Comparison of ENCODE assay signal across 13 mouse cellular contexts in the genomic region with DNA sequence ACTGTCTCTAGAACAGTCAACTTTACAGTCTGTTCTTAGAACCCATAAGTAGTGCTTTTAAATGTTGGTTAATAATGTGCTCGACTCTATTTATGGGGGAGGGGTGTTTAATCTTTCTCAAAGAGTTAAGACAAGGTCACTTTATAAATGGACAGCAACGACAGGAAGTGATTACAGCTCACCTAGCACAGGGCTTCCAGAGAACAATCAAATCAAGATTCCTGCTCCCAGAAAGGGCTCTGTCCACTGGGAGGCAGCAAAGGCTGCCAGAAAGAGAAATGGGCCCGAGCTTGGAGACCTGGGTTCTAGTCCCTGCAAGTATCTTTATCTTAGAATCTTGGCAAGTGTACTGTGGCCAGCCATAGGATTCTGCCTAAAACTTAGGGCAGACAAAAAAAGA. TPM values are rescaled to one million over a fixed set of nuclear protein-coding genes. Genes with fewer than 3 reads are reported as not detected.
A peak's percentile ranks its signal among the peaks of the same experiment; 100 is the strongest.
DNase-seq lines count a peak whose midpoint lies in the region; ATAC-seq and TF ChIP-seq lines count a peak whose summit lies in the region.
"Had no signal": no experiment of that assay in that cellular context is flagged by ENCODE, and none has a peak within 500 bp of the region (broad histone marks: within the 10 kb centered on the region; RNA-seq: fewer than 3 reads in every experiment).

No protein-coding gene starts in this region.

- no peak overlapping the region for H3K9ac ChIP-seq in forebrain, embryonic 15.5 days (replicated peaks)
- H3K9ac ChIP-seq in forebrain, embryonic 12.5 days = no peak overlapping the region
- H3K9ac ChIP-seq in kidney, postnatal 0 days (ENCODE audit: low read depth, low read length) = no peak overlapping the region
- H3K9ac ChIP-seq: neural tube, embryonic 15.5 days had no signal

- no peaks in the 10 kb centered on the region for H3K9me3 ChIP-seq in forebrain, embryonic 15.5 days
- H3K9me3 ChIP-seq in forebrain, embryonic 12.5 days = no peaks in the 10 kb centered on the region
- no peaks in the 10 kb centered on the region for H3K9me3 ChIP-seq in kidney, postnatal 0 days (replicated peaks; ENCODE audit: low read length)
- H3K9me3 ChIP-seq: neural tube, embryonic 15.5 days had no signal

- peak overlapping the region; percentile 41; the same call in 1 of the 2 replicates for H3K27ac ChIP-seq in forebrain, embryonic 15.5 days (replicated peaks)
- no peak overlapping the region for H3K27ac ChIP-seq in forebrain, embryonic 12.5 days
- H3K27ac ChIP-seq in layer of hippocampus, adult 2 months = 0 out of 2 replicates have a peak overlapping the region, but pooled peaks have one; percentile 64
- no peak overlapping the region for H3K27ac ChIP-seq in kidney, postnatal 0 days
- H3K27ac ChIP-seq: neural tube, embryonic 15.5 days had no signal

- no peaks in the 10 kb centered on the region for H3K36me3 ChIP-seq in forebrain, embryonic 15.5 days
- H3K36me3 ChIP-seq in forebrain, embryonic 12.5 days (replicated peaks) = peaks cover 15% of the 10 kb centered on the region; the same call in 1 of the 2 replicates
- H3K36me3 ChIP-seq in kidney, postnatal 0 days (ENCODE audit: insufficient read depth, low read length) = no peaks in the 10 kb centered on the region
- H3K36me3 ChIP-seq: neural tube, embryonic 15.5 days had no signal

- H3K4me2 ChIP-seq in forebrain, embryonic 15.5 days (replicated peaks) = no peak overlapping the region
- H3K4me2 ChIP-seq in forebrain, embryonic 12.5 days = no peak overlapping the region
- H3K4me2 ChIP-seq in kidney, postnatal 0 days (ENCODE audit: low read length) = no peak overlapping the region
- H3K4me2 ChIP-seq: neural tube, embryonic 15.5 days had no signal

- ATAC-seq in forebrain, embryonic 15.5 days (replicated peaks) = no peak
- no peak for ATAC-seq in forebrain, embryonic 12.5 days (ENCODE audit: low FRiP score)
- ATAC-seq in kidney, postnatal 0 days (replicated peaks; ENCODE audit: low FRiP score, low read depth) = no peak
- ATAC-seq: intestine, embryonic 16.5 days had no signal

- TF ChIP-seq CTCF in layer of hippocampus, adult 2 months (conservative IDR thresholded peaks at IDR 0.05) = peak; percentile 74
- TF ChIP-seq CTCF in kidney, postnatal 0 days (IDR thresholded peaks at IDR 0.05; ENCODE audit: low read depth) = peak; percentile 68

- peaks cover 68% of the 10 kb centered on the region for H3K4me1 ChIP-seq in forebrain, embryonic 15.5 days
- peaks cover 51% of the 10 kb centered on the region for H3K4me1 ChIP-seq in forebrain, embryonic 12.5 days
- H3K4me1 ChIP-seq in kidney, postnatal 0 days (replicated peaks; ENCODE audit: insufficient read depth, low read length) = peaks cover 17% of the 10 kb centered on the region

- WGBS in forebrain, embryonic 15.5 days = 58% methylated on average over 3 of the region's 3 CpGs
- 67% methylated on average over 3 of the region's 3 CpGs for WGBS in forebrain, embryonic 12.5 days
- WGBS in kidney, postnatal 0 days = 19% methylated on average over 3 of the region's 3 CpGs

- DNase-seq in layer of hippocampus, adult 2 months (ENCODE audit: low spot score in 2 of 2) = no peak
- DNase-seq in layer of hippocampus, postnatal 36 days = no peak
- DNase-seq in ES-CJ7 (ENCODE audit: low read depth, low spot score) = peak; percentile 61
- DNase-seq in kidney, postnatal 0 days (ENCODE audit: low spot score) = no peak
- DNase-seq in thymus, postnatal 10 days (ENCODE audit: low spot score in 2 of 2) = no peak
- no peak for DNase-seq in yolk sac, embryonic 10.5 days (ENCODE audit: low spot score)
- DNase-seq: gastrocnemius, postnatal 10 days; midbrain, embryonic 14.5 days; right cerebral cortex, postnatal 25 days had no signal

- no peak overlapping the region for H3K4me3 ChIP-seq in forebrain, embryonic 15.5 days
- no peak overlapping the region for H3K4me3 ChIP-seq in forebrain, embryonic 12.5 days (replicated peaks)
- no peak overlapping the region for H3K4me3 ChIP-seq in layer of hippocampus, adult 2 months
- H3K4me3 ChIP-seq in kidney, postnatal 0 days (replicated peaks; ENCODE audit: low read depth, low read length) = no peak overlapping the region
- H3K4me3 ChIP-seq: neural tube, embryonic 15.5 days had no signal

- no peaks in the 10 kb centered on the region for H3K27me3 ChIP-seq in forebrain, embryonic 15.5 days
- no peaks in the 10 kb centered on the region for H3K27me3 ChIP-seq in forebrain, embryonic 12.5 days
- H3K27me3 ChIP-seq in kidney, postnatal 0 days (ENCODE audit: insufficient read depth, low read length) = no peaks in the 10 kb centered on the region
- H3K27me3 ChIP-seq: neural tube, embryonic 15.5 days had no signal

RNA-seq across cellular contexts. Expression of a gene that starts 55.7 kb away (rescaled TPM):
- polyA plus RNA-seq in forebrain, embryonic 15.5 days (2015; fragmentation: Nextera tagmentation; extraction: Ambion mirVana) = 87.4 and 90.5 TPM in 2 replicates
- 69.4 and 72.2 TPM in 2 replicates for polyA plus RNA-seq in forebrain, embryonic 12.5 days (2016; fragmentation: Nextera tagmentation; extraction: Ambion mirVana)
- total RNA-seq in layer of hippocampus, adult 2 months (2021) = 100 to 1,000 TPM; 120 to 123 TPM
- total RNA-seq in layer of hippocampus, postnatal 36 days (2021) = 100 to 1,000 TPM; 117 to 118 TPM
- polyA plus RNA-seq in kidney, postnatal 0 days (2015; fragmentation: Nextera tagmentation; extraction: Ambion mirVana) = 55.7 and 59.4 TPM in 2 replicates

Comparison
In these comparisons a context has a peak if more than half of its experiments do, and no peak if none do; other contexts are left out.
1. H3K27ac ChIP-seq: peak in forebrain, embryonic 15.5 days (single experiment) and layer of hippocampus, adult 2 months (single experiment); none in forebrain, embryonic 12.5 days (single experiment) and kidney, postnatal 0 days (single experiment).